Mouse (Mus musculus) stomach, embryonic 16.5 days (tissue): ENCODE measurements around the gene Krt16. TPM values are rescaled to one million over a fixed set of nuclear protein-coding genes. Genes with fewer than 3 reads are reported as not detected.
A peak's percentile ranks its signal among the peaks of the same experiment; 100 is the strongest.
"Not testable (repeated sequence)": the region's sequence is repeated elsewhere in the genome, so short reads cannot be mapped to it uniquely, and the experiment has no call there.

Experiments used
- ATAC-seq: fragments of 200-750 bp; cut with Nextera tagmentation; 2 replicates; pipeline ENCODE4 v1.8.0; 2017; ENCODE audit warnings: moderate number of reproducible peaks, moderate TSS enrichment; ENCODE audit not compliant: insufficient read depth, low FRiP score
- H3K27ac ChIP-seq: fragments of 300-500 bp; sonication (generic); 2 replicates; pipeline ENCODE4 v1.5.1; 2014; ENCODE audit warnings: low read length
- H3K27me3 ChIP-seq: fragments of 300-500 bp; sonication (generic); 2 replicates; pipeline ENCODE4 v1.6.1; 2014; ENCODE audit warnings: low read length, control low read depth, mixed read lengths; ENCODE audit not compliant: control insufficient read depth, insufficient read depth
- H3K36me3 ChIP-seq: fragments of 300-500 bp; sonication (generic); 2 replicates; pipeline ENCODE4 v1.6.1; 2014; ENCODE audit warnings: low read length; ENCODE audit not compliant: control insufficient read depth, insufficient read depth
- H3K4me1 ChIP-seq: fragments of 300-500 bp; sonication (generic); 2 replicates; pipeline ENCODE4 v1.6.1; 2014; ENCODE audit warnings: low read length, control low read depth, mixed read lengths; ENCODE audit not compliant: control insufficient read depth, insufficient read depth
- H3K4me2 ChIP-seq: fragments of 300-500 bp; sonication (generic); 2 replicates; pipeline ENCODE4 v1.6.1; 2014; ENCODE audit warnings: low read depth, low read length, mixed read lengths
- H3K4me3 ChIP-seq: fragments of 300-500 bp; sonication (generic); replicated peaks from 2 replicates; pipeline ENCODE4 v1.5.1; 2014; ENCODE audit warnings: mild to moderate bottlenecking, low read length
- H3K9ac ChIP-seq: fragments of 300-500 bp; sonication (generic); 2 replicates; pipeline ENCODE4 v1.6.1; 2014; ENCODE audit warnings: low read length
- H3K9me3 ChIP-seq: fragments of 300-500 bp; sonication (generic); replicated peaks from 2 replicates; pipeline ENCODE4 v1.6.1; 2016; ENCODE audit warnings: low read length, control low read depth; ENCODE audit not compliant: control insufficient read depth
- WGBS: fragments of 180-500 bp; shearing (Covaris S2); extraction: QIAGEN DNeasy Blood & Tissue Kit; methylation state at CpG from one replicate; pipeline ENCODE4 v1.1.7; 2014; 5-methylcytosine and 5-hydroxymethylcytosine counted together
- polyA plus RNA-seq: library from polyadenylated mRNA; unstranded; fragments of >200 nt; fragmentation: Nextera tagmentation; extraction: Ambion mirVana; gene quantifications from 2 replicates; pipeline ENCODE4 v1.2.1, GENCODE M21; 2015

The Krt16 gene
- polyA plus RNA-seq, 1 experiment from 2014 or later = 1.6 TPM

GRCm38 (mm10) chr11:100261235-100261605 lies 12.5 kb upstream of the Krt16 start:
- Histone ChIP-seq H3K27ac (peak overlapping the region; percentile 69), H3K9me3 (no peaks in the 10 kb centered on the region), H3K9ac (no peak overlapping the region), H3K4me2 (no peak overlapping the region), H3K4me3 (no peak overlapping the region), H3K36me3 (no peaks in the 10 kb centered on the region), H3K27me3 (no peaks in the 10 kb centered on the region), H3K4me1 (peaks cover 8% of the 10 kb centered on the region; the same call in 1 of the 2 replicates)
- 0 out of 2 replicates have a peak, but pooled peaks have one; percentile 30 for ATAC-seq
- WGBS = 70% methylated on average over 9 of the region's 9 CpGs

- 71% methylated on average over 21 of the region's 21 CpGs for WGBS
- no peaks in the 10 kb centered on the region for H3K9me3 ChIP-seq
- H3K27ac ChIP-seq = peak within 1 kb of the TSS; percentile 69
- H3K4me3 ChIP-seq = 0 out of 2 replicates have a peak within 1 kb of the TSS, but pooled peaks have one; percentile 7
- no peak within 1 kb of the TSS for H3K9ac ChIP-seq
- H3K4me1 ChIP-seq = peaks cover 8% of the 10 kb centered on the region; the same call in 1 of the 2 replicates
- H3K27me3 ChIP-seq = no peaks in the 10 kb centered on the region
- H3K36me3 ChIP-seq = no peaks in the 10 kb centered on the region
- ATAC-seq = peak; percentile 33; the same call in 1 of the 2 replicates
- H3K4me2 ChIP-seq = peak within 1 kb of the TSS; percentile 35; the same call in 1 of the 2 replicates
These were observed 12.0 kb upstream of the Krt16 start, which contains the start of gene Krt17 for GRCm38 (mm10) chr11:100260514-100261234. Krt17 (minus strand) TSS chr11:100261029.

GRCm38 (mm10) chr11:100259079-100259478 lies 10.4 kb upstream of the Krt16 start:
- Histone ChIP-seq H3K27me3 (no peaks in the 10 kb centered on the region), H3K9ac (no peak overlapping the region), H3K4me1 (peaks cover 8% of the 10 kb centered on the region; the same call in 1 of the 2 replicates), H3K27ac (no peak overlapping the region), H3K36me3 (no peaks in the 10 kb centered on the region), H3K4me3 (no peak overlapping the region), H3K9me3 (no peaks in the 10 kb centered on the region), H3K4me2 (no peak overlapping the region)
- WGBS = 88% methylated on average over 9 of the region's 9 CpGs
- no peak for ATAC-seq

- Histone ChIP-seq H3K9me3 (no peaks in the 10 kb centered on the region), H3K4me2 (no peak overlapping the region), H3K4me1 (peaks cover 8% of the 10 kb centered on the region; the same call in 1 of the 2 replicates), H3K36me3 (no peaks in the 10 kb centered on the region), H3K27me3 (no peaks in the 10 kb centered on the region), H3K27ac (no peak overlapping the region), H3K4me3 (no peak overlapping the region), H3K9ac (no peak overlapping the region)
- WGBS = 79% methylated on average over 1 of the region's 1 CpGs
- no peak for ATAC-seq
These were observed 9.3 kb upstream of the Krt16 start for GRCm38 (mm10) chr11:100257967-100258366.

DNA sequence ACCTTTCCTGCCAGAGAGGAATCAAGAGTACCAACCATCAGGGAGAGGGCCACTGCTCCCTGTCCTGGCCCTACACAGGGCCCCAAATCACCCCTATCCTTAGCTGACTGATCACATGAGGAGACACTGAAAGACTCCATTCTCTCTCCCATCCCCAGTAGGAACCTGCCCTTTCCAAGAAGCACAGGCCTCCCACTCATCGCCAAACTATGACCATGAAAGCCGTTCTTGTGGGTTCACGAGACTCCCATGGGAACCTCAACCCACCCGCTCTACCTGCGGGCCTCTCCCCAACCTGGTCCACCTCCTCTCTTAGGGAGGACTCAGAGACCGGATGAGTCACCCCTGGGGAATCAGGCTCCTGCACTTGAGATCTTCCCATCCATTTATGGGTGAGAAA lies 6.8 kb upstream of the Krt16 start:
- Histone ChIP-seq H3K9ac (no peak overlapping the region), H3K4me3 (no peak overlapping the region), H3K36me3 (no peaks in the 10 kb centered on the region), H3K9me3 (no peaks in the 10 kb centered on the region), H3K27ac (no peak overlapping the region), H3K27me3 (no peaks in the 10 kb centered on the region), H3K4me2 (no peak overlapping the region), H3K4me1 (no peaks in the 10 kb centered on the region)
- no peak for ATAC-seq
- WGBS = 91% methylated on average over 6 of the region's 6 CpGs

- Histone ChIP-seq H3K36me3 (no peaks in the 10 kb centered on the region), H3K9me3 (no peaks in the 10 kb centered on the region), H3K27ac (no peak overlapping the region), H3K27me3 (no peaks in the 10 kb centered on the region), H3K9ac (no peak overlapping the region), H3K4me1 (no peaks in the 10 kb centered on the region), H3K4me2 (no peak overlapping the region), H3K4me3 (no peak overlapping the region)
- no peak for ATAC-seq
- WGBS = 53% methylated on average over 5 of the region's 5 CpGs
These were observed 5.8 kb upstream of the Krt16 start for GRCm38 (mm10) chr11:100254360-100255090.

- H3K9me3 ChIP-seq, H3K36me3 ChIP-seq, ATAC-seq, H3K27me3 ChIP-seq, H3K4me2 ChIP-seq, H3K9ac ChIP-seq, H3K4me1 ChIP-seq, H3K27ac ChIP-seq, H3K4me3 ChIP-seq: not testable (repeated sequence)
- WGBS = 59% methylated on average over 7 of the region's 7 CpGs
These were observed 2.2 kb downstream of the Krt16 start for GRCm38 (mm10) chr11:100246471-100246870.

- H3K4me3 ChIP-seq, H3K9me3 ChIP-seq, H3K27me3 ChIP-seq, H3K9ac ChIP-seq, H3K36me3 ChIP-seq, H3K4me1 ChIP-seq, H3K27ac ChIP-seq, H3K4me2 ChIP-seq, ATAC-seq: not testable (repeated sequence)
- WGBS = 85% methylated on average over 4 of the region's 4 CpGs
These were observed 8.4 kb downstream of the Krt16 start for GRCm38 (mm10) chr11:100240272-100240671.

GRCm38 (mm10) chr11:100221741-100222140 lies 27.0 kb downstream of the Krt16 start:
- Histone ChIP-seq H3K4me2 (no peak overlapping the region), H3K4me1 (no peaks in the 10 kb centered on the region), H3K36me3 (no peaks in the 10 kb centered on the region), H3K9me3 (peaks cover 4% of the 10 kb centered on the region; the same call in 1 of the 2 replicates), H3K9ac (no peak overlapping the region), H3K27me3 (no peaks in the 10 kb centered on the region), H3K4me3 (no peak overlapping the region), H3K27ac (no peak overlapping the region)
- WGBS = 56% methylated on average over 8 of the region's 8 CpGs
- no peak for ATAC-seq
